Mouse (Mus musculus) urinary bladder, adult 18-20 months (tissue): ENCODE results near the gene Rapgefl1.

Experiments
- DNase-seq, 2 experiments: peaks; one replicate each; pipeline ENCODE4 v3.0.0; 2022; ENCODE audit warnings: low spot score in 2 of 2, mixed read lengths in 2 of 2

The Rapgefl1 gene

GRCm38 (mm10) chr11:98836651-98837141 lies at the start of gene Rapgefl1:
Gene Rapgefl1 (plus strand): TSS chr11:98836785.
- peak; percentile 74 to 82 for DNase-seq

DNA sequence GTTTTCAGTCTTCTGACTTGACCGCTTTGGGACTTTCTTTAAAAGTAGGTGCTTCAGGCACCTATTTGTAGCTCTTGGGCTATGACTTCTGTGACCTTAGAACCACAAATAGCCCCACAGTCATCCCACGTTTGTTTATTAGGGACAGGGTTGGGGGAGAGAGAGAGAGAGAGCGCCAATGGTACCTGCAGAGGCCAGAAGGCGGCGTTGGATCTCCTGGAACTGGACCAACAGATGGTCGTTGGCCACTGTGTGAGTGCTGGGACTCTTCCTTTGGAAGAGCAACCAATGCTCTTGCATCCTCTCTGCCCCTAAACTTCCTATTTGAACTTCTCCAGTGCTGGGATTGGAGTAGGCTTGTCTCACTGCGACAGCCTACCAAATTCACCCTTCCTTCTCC lies 49.4 kb upstream of the Rapgefl1 start:
- DNase-seq: no peak

GRCm38 (mm10) chr11:98787691-98788090 lies 48.9 kb upstream of the Rapgefl1 start:
- no peak for DNase-seq

- DNase-seq: no peak
These were observed 48.4 kb upstream of the Rapgefl1 start for GRCm38 (mm10) chr11:98788139-98788538.

- DNase-seq: peak; percentile 69 to 90
These were observed 47.9 kb upstream of the Rapgefl1 start for GRCm38 (mm10) chr11:98788550-98789218.

GRCm38 (mm10) chr11:98789219-98789807 lies 47.3 kb upstream of the Rapgefl1 start:
- no peak for DNase-seq

- DNase-seq: no peak
These were observed 46.8 kb upstream of the Rapgefl1 start for GRCm38 (mm10) chr11:98789824-98790223.

- DNase-seq: no peak
These were observed 45.9 kb upstream of the Rapgefl1 start for GRCm38 (mm10) chr11:98790631-98791205.

GRCm38 (mm10) chr11:98791448-98791847 lies 45.1 kb upstream of the Rapgefl1 start:
- DNase-seq: no peak

GRCm38 (mm10) chr11:98792081-98792480 lies 44.5 kb upstream of the Rapgefl1 start:
- no peak for DNase-seq

DNA sequence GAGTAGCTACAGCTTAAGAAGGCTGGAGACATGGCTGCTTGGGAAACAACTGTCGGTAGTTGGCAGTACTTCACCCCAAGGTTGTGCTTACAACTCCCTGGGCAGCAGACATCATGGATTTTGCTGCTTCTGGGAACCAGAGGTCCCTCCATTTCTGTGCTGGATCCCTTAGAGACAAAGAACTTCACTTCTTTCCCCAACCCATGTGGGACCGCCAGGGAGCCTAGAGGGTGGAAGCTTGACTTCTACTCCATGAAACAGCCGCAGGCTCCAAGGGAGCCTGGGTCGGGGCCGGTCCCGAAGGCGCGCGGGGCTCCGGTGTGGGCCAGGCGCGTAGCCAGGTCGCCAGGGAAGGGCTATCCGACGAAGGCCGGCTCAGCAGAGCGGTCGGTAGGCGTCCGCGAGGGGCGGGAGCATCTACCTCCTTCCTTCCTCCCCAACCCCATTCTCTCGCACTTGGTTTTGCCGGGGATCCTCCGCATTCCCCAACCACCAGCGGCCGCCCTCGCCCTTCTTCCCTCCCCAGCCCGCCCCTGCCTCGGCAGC lies 42.0 kb upstream of the Rapgefl1 start:
- peak in 1 of 2 experiments; percentile 81 for DNase-seq

GRCm38 (mm10) chr11:98795015-98795713 lies 41.4 kb upstream of the Rapgefl1 start, which contains the start of gene Msl1:
Gene Msl1 (plus strand): TSS chr11:98795516.
- peak; percentile 80 to 84 for DNase-seq

DNA sequence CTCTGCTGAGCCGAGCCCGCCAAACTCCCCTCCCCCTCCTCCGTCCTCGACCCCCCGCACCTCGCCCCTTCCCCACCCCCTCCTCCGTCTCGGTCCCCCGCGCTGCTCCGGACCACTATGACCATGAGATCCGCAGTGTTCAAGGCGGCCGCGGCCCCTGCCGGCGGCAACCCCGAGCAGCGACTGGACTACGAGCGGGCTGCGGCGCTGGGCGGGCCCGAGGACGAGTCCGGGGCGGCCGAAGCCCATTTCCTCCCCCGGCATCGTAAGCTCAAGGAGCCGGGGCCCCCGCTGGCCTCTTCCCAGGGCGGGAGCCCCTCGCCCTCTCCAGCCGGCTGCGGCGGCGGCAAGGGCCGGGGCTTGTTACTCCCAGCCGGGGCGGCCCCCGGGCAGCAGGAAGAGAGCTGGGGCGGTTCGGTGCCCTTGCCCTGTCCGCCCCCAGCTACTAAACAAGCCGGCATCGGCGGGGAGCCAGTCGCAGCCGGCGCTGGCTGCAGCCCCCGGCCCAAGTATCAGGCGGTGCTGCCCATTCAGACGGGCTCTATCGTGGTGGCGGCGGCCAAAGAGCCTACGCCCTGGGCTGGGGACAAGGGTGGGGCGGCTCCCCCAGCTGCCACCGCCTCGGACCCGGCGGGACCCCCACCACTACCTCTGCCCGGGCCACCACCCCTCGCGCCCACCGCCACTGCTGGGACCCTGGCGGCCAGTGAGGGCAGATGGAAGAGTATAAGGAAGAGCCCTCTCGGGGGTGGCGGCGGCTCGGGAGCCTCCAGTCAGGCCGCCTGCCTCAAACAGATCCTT lies 40.7 kb upstream of the Rapgefl1 start:
- peak in 1 of 2 experiments; percentile 25 for DNase-seq

GRCm38 (mm10) chr11:98796515-98797216 lies 39.9 kb upstream of the Rapgefl1 start:
- no peak for DNase-seq

- DNase-seq: no peak
These were observed 39.3 kb upstream of the Rapgefl1 start for GRCm38 (mm10) chr11:98797306-98797705.

DNA sequence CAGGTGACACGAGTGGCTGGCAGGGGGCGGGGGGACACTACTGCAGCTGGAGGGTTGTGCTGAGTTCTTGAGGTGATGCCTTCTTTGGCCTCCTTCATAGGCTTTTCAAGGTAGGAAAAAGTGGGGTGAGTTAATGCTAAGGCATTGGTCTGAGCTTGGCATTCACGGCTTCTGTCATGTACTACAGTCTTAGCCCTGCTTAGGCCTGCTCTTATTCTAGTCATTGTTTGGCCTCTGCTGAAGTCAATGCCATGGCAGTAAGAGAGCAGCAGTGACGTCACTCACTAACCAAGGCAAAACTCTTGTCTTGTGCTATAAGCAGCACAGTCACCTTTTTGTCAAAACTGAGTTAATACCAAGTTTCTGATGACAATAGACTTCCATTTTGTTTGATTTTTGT lies 38.7 kb upstream of the Rapgefl1 start:
- DNase-seq: no peak

DNA sequence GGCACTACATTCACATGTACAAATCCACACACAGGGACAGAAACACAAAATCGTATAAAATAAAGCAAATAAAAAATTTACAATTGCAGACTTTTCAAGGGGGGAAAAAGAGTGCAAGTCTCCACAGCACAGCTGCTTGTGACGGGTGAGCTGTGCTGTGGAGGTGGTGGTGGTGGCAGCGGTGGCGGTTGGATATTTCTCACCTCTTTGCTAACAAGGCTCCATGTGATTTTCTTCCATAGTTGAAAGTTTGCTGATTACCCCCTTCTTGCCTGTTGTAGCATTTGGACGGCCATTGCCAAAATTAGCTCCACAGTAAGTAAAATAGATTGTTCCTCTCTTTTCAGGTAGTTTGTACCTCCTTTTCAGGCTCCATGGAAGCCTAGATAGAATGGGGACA lies 32.0 kb upstream of the Rapgefl1 start, which contains the start of gene Casc3:
Gene Casc3, plus strand, starts transcription at position 301 of the 400 bp plus-strand sequence.
- DNase-seq: no peak

DNA sequence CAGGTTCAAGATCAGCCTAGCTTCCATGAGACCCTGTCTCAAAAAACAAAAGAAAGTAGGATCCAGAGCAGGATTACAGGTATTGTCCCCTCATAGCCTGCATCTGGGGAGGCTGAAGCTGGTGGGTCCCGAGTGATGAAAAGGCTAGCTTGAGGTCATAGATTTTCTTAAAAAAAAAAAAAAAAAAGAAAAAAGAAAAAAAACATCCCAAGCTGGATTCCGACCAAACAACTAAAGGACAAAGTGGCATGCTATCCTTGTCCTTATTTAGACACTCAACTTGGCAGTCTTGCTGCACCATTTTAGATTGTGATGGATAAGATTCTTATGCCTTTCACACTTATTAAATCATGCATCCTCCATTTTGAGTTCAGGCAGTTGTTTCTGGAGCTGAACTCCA lies 28.2 kb upstream of the Rapgefl1 start:
- no peak for DNase-seq

GRCm38 (mm10) chr11:98809457-98810290 lies 26.9 kb upstream of the Rapgefl1 start:
- peak; percentile 95 to 99 for DNase-seq
